Mouse (Mus musculus): ENCODE results near the gene Alox5ap. TPM values are rescaled to one million over a fixed set of nuclear protein-coding genes. Genes with fewer than 3 reads are reported as not detected.

The Alox5ap gene
- 11.2 and 11.6 TPM in 2 replicates for polyA plus RNA-seq (2014; fragmentation: Nextera tagmentation; extraction: Ambion mirVana)

GRCm38 (mm10) chr5:149264405-149264804, at the start of gene Alox5ap:
TSS of gene Alox5ap (plus strand) at chr5:149264767.
- Histone ChIP-seq H3K9ac (replicated peaks; ENCODE audit: low read depth, low read length) (no peak within 1 kb of the TSS), H3K27ac (ENCODE audit: low read length) (no peak within 1 kb of the TSS), H3K36me3 (ENCODE audit: control insufficient read depth, insufficient read depth, low read length) (no peaks in the 10 kb centered on the region), H3K27me3 (ENCODE audit: control insufficient read depth, insufficient read depth, low read length) (no peaks in the 10 kb centered on the region), H3K9me3 (ENCODE audit: control insufficient read depth, low read depth, low read length) (no peaks in the 10 kb centered on the region), H3K4me3 (ENCODE audit: low read depth, low read length) (no peak within 1 kb of the TSS), H3K4me1 (ENCODE audit: control insufficient read depth, insufficient read depth, low read length) (no peaks in the 10 kb centered on the region), H3K4me2 (replicated peaks; ENCODE audit: low read depth, low read length) (no peak within 1 kb of the TSS)
- ATAC-seq (ENCODE audit: insufficient number of reproducible peaks, insufficient read depth, low FRiP score, low read depth) = no peak
- 59% methylated on average over 4 of the region's 4 CpGs for WGBS

DNA sequence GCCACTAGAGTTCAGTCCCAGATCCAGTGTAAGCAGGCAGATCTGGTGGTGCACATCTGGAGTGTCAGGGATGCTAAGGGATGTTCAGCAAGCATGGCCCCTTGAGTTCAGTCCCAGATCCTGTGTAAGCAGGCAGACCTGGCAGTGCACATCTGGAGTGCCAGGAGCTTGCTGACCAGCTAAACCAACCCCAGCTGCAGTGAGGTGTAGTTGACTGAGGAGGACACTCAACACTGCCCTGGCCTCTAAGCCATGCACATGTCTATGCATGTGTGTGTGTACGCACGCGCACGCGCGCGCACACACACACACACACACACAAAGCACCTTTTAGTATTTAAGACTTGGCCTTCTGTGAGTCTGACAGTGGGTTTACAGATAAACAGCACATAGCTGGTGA, 49.0 kb upstream of the Alox5ap start:
- H3K36me3 ChIP-seq (ENCODE audit: control insufficient read depth, insufficient read depth, low read length) = peaks cover 49% of the 10 kb centered on the region
- H3K9ac ChIP-seq (replicated peaks; ENCODE audit: low read depth, low read length) = no peak overlapping the region
- no peak overlapping the region for H3K27ac ChIP-seq (ENCODE audit: low read length)
- no peak overlapping the region for H3K4me2 ChIP-seq (replicated peaks; ENCODE audit: low read depth, low read length)
- H3K4me1 ChIP-seq (ENCODE audit: control insufficient read depth, insufficient read depth, low read length) = no peaks in the 10 kb centered on the region
- no peak overlapping the region for H3K4me3 ChIP-seq (ENCODE audit: low read depth, low read length)
- WGBS = 92% methylated on average over 7 of the region's 7 CpGs
- H3K27me3 ChIP-seq (ENCODE audit: control insufficient read depth, insufficient read depth, low read length) = no peaks in the 10 kb centered on the region
- H3K9me3 ChIP-seq (ENCODE audit: control insufficient read depth, low read depth, low read length) = no peaks in the 10 kb centered on the region
- ATAC-seq (ENCODE audit: insufficient number of reproducible peaks, insufficient read depth, low FRiP score, low read depth) = no peak

DNA sequence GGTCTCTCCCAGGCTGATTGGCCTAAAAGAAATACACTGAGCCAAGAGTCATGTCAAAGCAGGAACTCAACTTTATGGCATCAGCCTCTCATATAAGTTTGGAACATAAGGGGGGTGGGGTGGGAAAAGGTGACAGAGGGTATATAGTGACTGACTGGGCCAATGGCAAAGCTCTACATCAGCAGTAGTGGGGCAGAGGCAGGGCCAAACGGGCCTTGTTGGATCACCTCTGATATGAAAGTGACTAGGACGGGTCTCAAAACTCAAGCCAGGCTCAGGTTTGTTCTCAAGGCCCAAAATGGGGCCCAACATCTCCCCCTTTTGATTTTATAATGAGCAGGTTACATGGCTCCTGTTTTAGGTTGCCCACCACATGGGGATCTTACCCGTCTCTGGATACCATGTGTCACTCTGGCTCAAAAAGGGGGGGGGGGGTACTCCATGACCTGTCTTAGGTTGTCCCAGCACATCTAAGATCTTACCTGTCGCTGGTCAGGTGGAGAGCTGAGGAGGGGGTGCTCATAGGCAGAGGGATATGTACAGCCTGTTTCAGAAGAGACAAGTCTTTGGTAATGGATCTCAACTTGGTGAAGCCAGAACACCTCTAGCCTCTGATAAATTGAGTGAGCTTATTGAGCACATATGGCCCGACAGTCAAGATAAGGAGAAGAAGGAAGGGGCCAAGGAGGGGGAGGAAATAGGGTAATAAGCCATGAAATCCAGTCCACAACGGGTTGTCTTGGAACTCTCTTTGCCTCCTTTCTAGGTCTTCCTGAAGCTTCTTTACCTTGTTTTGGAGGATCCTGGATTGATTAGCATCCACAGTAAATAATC, 46.8 kb upstream of the Alox5ap start:
- H3K27ac ChIP-seq (ENCODE audit: low read length) = no peak overlapping the region
- H3K4me3 ChIP-seq (ENCODE audit: low read depth, low read length) = no peak overlapping the region
- WGBS = 84% methylated on average over 6 of the region's 6 CpGs
- ATAC-seq (ENCODE audit: insufficient number of reproducible peaks, insufficient read depth, low FRiP score, low read depth) = no peak
- H3K4me1 ChIP-seq (ENCODE audit: control insufficient read depth, insufficient read depth, low read length) = no peaks in the 10 kb centered on the region
- peaks cover 38% of the 10 kb centered on the region for H3K36me3 ChIP-seq (ENCODE audit: control insufficient read depth, insufficient read depth, low read length)
- no peak overlapping the region for H3K9ac ChIP-seq (replicated peaks; ENCODE audit: low read depth, low read length)
- no peak overlapping the region for H3K4me2 ChIP-seq (replicated peaks; ENCODE audit: low read depth, low read length)
- H3K9me3 ChIP-seq (ENCODE audit: control insufficient read depth, low read depth, low read length) = no peaks in the 10 kb centered on the region
- no peaks in the 10 kb centered on the region for H3K27me3 ChIP-seq (ENCODE audit: control insufficient read depth, insufficient read depth, low read length)

- no peak overlapping the region for H3K9ac ChIP-seq (replicated peaks; ENCODE audit: low read depth, low read length)
- H3K9me3 ChIP-seq (ENCODE audit: control insufficient read depth, low read depth, low read length) = no peaks in the 10 kb centered on the region
- no peak for ATAC-seq (ENCODE audit: insufficient number of reproducible peaks, insufficient read depth, low FRiP score, low read depth)
- H3K27me3 ChIP-seq (ENCODE audit: control insufficient read depth, insufficient read depth, low read length) = no peaks in the 10 kb centered on the region
- no peak overlapping the region for H3K4me3 ChIP-seq (ENCODE audit: low read depth, low read length)
- H3K27ac ChIP-seq (ENCODE audit: low read length) = no peak overlapping the region
- 83% methylated on average over 3 of the region's 3 CpGs for WGBS
- peaks cover 24% of the 10 kb centered on the region for H3K36me3 ChIP-seq (ENCODE audit: control insufficient read depth, insufficient read depth, low read length)
- H3K4me1 ChIP-seq (ENCODE audit: control insufficient read depth, insufficient read depth, low read length) = 0 out of 2 replicates have a peak, but pooled peaks cover 2% of the 10 kb centered on the region
- no peak overlapping the region for H3K4me2 ChIP-seq (replicated peaks; ENCODE audit: low read depth, low read length)
Observed at GRCm38 (mm10) chr5:149219493-149219892, 45.1 kb upstream of the Alox5ap start.

- Histone ChIP-seq H3K27ac (ENCODE audit: low read length) (no peak overlapping the region), H3K4me3 (ENCODE audit: low read depth, low read length) (no peak overlapping the region), H3K36me3 (ENCODE audit: control insufficient read depth, insufficient read depth, low read length) (peaks cover 5% of the 10 kb centered on the region; the same call in 1 of the 2 replicates), H3K4me1 (ENCODE audit: control insufficient read depth, insufficient read depth, low read length) (peaks cover 8% of the 10 kb centered on the region; the same call in 1 of the 2 replicates), H3K9me3 (ENCODE audit: control insufficient read depth, low read depth, low read length) (no peaks in the 10 kb centered on the region), H3K9ac (replicated peaks; ENCODE audit: low read depth, low read length) (no peak overlapping the region), H3K4me2 (replicated peaks; ENCODE audit: low read depth, low read length) (no peak overlapping the region), H3K27me3 (ENCODE audit: control insufficient read depth, insufficient read depth, low read length) (no peaks in the 10 kb centered on the region)
- ATAC-seq (ENCODE audit: insufficient number of reproducible peaks, insufficient read depth, low FRiP score, low read depth) = no peak
- WGBS = 92% methylated on average over 4 of the region's 4 CpGs
Observed at GRCm38 (mm10) chr5:149221355-149221754, 43.2 kb upstream of the Alox5ap start.

- WGBS = 6% methylated on average over 7 of the region's 7 CpGs
- no peaks in the 10 kb centered on the region for H3K9me3 ChIP-seq (ENCODE audit: control insufficient read depth, low read depth, low read length)
- H3K4me2 ChIP-seq (replicated peaks; ENCODE audit: low read depth, low read length) = peak overlapping the region; percentile 2; the same call in 1 of the 2 replicates
- no peak overlapping the region for H3K9ac ChIP-seq (replicated peaks; ENCODE audit: low read depth, low read length)
- ATAC-seq (ENCODE audit: insufficient number of reproducible peaks, insufficient read depth, low FRiP score, low read depth) = no peak
- no peak overlapping the region for H3K4me3 ChIP-seq (ENCODE audit: low read depth, low read length)
- no peak overlapping the region for H3K27ac ChIP-seq (ENCODE audit: low read length)
- no peaks in the 10 kb centered on the region for H3K27me3 ChIP-seq (ENCODE audit: control insufficient read depth, insufficient read depth, low read length)
- H3K4me1 ChIP-seq (ENCODE audit: control insufficient read depth, insufficient read depth, low read length) = peaks cover 8% of the 10 kb centered on the region; the same call in 1 of the 2 replicates
- no peaks in the 10 kb centered on the region for H3K36me3 ChIP-seq (ENCODE audit: control insufficient read depth, insufficient read depth, low read length)
Observed at GRCm38 (mm10) chr5:149224666-149225065, 39.9 kb upstream of the Alox5ap start.

DNA sequence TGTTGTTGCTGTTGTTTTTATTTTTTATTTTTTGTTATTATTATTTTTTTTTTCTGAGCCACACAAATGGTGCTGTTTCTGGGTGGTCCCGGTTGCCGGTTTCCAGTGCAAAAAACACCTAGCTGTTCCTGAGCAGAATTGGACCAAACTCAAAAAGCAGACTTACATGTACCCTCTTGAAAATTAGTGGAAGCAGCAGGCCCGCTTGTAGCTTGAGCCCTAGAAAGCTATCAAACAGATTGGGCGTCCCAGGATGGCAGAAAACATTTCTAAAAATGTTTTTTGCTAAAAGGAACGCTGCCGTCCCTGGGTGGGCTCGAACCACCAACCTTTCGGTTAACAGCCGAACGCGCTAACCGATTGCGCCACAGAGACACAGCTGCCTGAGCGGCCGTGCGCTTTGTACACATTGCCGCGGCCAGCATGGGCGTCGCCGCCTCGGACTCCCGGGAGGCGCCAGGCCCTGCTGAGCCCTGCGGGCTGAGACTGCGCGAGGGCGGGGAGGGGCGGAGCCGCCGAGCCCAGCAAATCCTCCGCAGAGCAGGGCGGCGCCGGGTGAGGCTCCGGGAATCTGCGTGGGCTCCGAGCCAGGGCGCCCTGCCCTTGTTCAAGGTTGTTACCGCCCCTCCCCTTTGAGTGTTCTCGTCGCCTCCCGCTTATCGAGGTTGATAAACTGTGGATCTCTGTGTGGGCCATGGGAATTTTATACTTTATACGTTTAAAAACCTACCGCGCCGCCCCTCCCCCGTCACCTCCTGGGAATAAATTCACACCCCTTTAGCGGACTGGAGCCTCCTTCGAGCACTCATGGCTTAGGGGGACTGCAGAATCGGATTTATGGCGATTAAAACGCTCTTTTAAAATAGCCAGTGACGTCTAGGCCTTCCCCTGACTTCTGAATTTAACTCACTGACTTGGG, 35.6 kb upstream of the Alox5ap start:
- ATAC-seq (ENCODE audit: insufficient number of reproducible peaks, insufficient read depth, low FRiP score, low read depth) = peak; percentile 100
- Histone ChIP-seq H3K4me1 (ENCODE audit: control insufficient read depth, insufficient read depth, low read length) (peaks cover 8% of the 10 kb centered on the region; the same call in 1 of the 2 replicates), H3K27ac (ENCODE audit: low read length) (peak overlapping the region; percentile 88), H3K27me3 (ENCODE audit: control insufficient read depth, insufficient read depth, low read length) (no peaks in the 10 kb centered on the region), H3K4me2 (replicated peaks; ENCODE audit: low read depth, low read length) (peak overlapping the region; percentile 34), H3K4me3 (ENCODE audit: low read depth, low read length) (peak overlapping the region; percentile 45), H3K9ac (replicated peaks; ENCODE audit: low read depth, low read length) (0 out of 2 replicates have a peak overlapping the region, but pooled peaks have one; percentile 22), H3K9me3 (ENCODE audit: control insufficient read depth, low read depth, low read length) (no peaks in the 10 kb centered on the region), H3K36me3 (ENCODE audit: control insufficient read depth, insufficient read depth, low read length) (no peaks in the 10 kb centered on the region)
- 2% methylated on average over 55 of the region's 55 CpGs for WGBS

DNA sequence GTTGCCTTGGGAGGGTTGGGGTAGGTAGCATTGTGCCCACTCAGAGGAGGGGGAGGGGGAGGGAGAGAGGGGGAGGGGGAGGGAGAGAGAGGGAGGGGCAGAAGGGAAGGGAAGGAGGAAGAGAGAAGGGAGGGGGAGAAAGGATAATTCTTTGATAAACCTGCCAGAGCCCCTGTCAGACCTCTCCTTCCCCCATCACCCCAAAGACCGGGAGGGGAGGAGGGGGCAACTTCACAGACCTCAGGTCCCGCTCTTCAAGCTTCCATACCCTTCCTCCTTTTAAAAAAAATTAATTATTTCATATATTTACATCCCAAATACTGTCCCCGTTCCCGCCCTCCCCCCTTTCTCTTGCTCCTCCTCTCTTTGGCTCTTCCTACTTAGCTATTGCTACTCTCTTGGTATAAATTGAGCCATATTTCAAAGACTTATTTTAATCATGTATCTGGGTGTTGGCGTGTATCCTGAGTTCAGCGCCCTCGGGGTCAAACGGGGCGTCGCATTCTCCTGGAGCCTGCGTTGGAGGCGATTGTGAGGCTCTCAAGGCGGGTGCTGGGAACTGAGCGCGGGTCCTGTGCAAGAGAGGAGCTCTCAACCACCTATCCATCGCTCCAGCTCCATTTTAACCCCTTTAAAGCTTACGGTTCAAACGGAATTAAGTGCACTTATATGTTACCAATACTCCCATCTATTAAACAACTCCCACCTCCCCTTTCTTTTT, 34.8 kb upstream of the Alox5ap start:
- no peak for ATAC-seq (ENCODE audit: insufficient number of reproducible peaks, insufficient read depth, low FRiP score, low read depth)
- Histone ChIP-seq H3K4me3 (ENCODE audit: low read depth, low read length) (peak overlapping the region; percentile 45), H3K4me1 (ENCODE audit: control insufficient read depth, insufficient read depth, low read length) (peaks cover 4% of the 10 kb centered on the region; the same call in 1 of the 2 replicates), H3K27me3 (ENCODE audit: control insufficient read depth, insufficient read depth, low read length) (no peaks in the 10 kb centered on the region), H3K9ac (replicated peaks; ENCODE audit: low read depth, low read length) (0 out of 2 replicates have a peak overlapping the region, but pooled peaks have one; percentile 22), H3K36me3 (ENCODE audit: control insufficient read depth, insufficient read depth, low read length) (no peaks in the 10 kb centered on the region), H3K27ac (ENCODE audit: low read length) (peak overlapping the region; percentile 88), H3K4me2 (replicated peaks; ENCODE audit: low read depth, low read length) (peak overlapping the region; percentile 34), H3K9me3 (ENCODE audit: control insufficient read depth, low read depth, low read length) (no peaks in the 10 kb centered on the region)
- 68% methylated on average over 18 of the region's 18 CpGs for WGBS
